Mouse (Mus musculus) urinary bladder, postnatal 14 days (tissue): ENCODE results near the gene Git2.

Experiments
- DNase-seq: peaks from one replicate; pipeline ENCODE4 v3.0.0; 2021; ENCODE audit warnings: low spot score

Git2 gene

DNA sequence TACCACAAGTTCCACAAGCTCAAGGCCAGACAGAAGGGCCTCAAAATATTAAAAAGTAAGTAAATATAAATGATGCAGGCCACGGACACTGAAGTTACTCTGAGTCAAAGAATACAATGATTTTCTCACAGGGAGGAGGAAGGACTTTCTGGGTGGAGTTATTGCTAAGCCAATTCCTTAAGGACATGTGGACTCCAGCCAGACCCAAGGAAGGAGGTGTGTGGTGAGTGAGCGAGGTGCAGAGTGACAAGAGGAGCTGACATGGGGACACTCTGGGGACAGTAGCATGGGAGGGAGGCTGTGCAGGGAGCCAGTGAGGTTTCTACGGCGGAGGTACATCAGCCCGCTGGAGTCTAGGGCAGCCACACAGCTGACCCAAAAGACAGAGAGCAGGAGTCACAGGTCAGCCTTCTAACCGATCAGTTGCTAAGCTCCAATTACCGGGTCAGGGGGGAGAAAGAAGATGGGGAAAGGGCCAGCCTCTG lies 88.5 kb downstream of the Git2 start:
- no peak for DNase-seq

DNA sequence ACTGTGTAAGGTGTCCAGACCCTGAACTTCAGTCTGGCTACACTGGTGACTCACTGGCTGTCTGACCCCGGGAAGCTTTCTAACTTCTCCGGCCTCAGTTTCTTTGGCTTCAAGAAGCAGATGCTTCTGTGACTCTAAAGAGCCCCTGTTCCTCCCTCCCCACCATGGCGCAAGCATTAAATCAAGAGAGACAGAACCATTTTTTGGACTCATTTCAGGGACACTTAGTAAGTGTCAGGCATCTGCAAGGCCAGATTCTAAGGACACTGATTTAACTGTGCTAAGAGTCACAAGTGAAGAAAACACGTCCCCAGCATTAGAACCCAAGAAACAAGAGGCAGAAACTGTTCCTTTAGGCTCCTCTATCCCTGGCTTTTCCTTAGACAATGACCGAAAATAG lies 89.3 kb downstream of the Git2 start:
- DNase-seq = no peak

DNA sequence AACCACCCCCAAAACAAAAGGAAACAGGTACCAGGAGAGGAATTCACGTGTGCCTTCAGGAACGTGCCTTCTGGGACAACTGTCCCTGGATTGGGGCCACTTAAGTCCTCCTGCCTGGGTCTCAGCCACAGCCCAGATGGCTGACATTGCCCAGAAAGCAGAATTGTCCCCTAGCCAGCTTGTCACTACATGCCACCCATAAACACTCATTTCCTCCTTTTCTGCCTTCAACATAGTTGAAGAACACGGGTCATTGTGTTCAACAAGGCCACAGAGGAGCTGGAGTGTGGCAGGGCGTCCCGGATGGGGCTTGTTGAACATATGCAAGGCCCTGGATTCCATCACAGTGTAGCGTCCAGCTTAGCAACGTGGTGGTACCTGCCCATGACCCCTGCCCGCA lies 93.6 kb downstream of the Git2 start:
- DNase-seq = no peak

DNA sequence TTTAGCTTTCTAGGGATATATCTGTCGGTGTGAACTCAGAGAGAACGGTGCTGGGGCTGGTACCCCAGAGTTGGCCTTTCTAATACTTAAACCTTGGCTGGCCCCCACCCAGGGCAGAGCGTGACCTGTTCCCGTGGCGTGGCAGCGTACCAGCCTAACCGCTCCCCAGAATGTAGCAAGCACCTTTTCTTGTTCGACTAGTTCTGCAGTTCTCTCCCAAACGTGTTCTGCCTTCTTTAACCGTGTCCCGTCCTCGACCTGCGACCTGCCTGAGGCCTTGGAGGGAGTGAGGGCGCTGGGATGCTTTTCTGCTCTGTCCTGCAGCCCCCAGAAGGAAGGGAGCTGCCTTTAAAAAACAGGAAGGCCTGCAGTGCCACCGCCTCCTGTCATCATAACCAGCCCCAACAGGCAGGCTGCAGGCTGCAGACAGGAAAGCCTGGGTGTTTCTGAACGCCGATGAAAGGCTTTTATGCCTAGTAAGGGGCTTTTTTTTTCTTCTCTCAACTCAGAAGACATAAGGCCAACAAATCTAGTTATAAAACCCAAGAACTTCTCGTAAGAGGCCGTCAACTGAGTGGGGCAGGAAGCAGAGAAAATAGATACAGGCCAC lies 94.5 kb downstream of the Git2 start:
- DNase-seq = peak; percentile 75

DNA sequence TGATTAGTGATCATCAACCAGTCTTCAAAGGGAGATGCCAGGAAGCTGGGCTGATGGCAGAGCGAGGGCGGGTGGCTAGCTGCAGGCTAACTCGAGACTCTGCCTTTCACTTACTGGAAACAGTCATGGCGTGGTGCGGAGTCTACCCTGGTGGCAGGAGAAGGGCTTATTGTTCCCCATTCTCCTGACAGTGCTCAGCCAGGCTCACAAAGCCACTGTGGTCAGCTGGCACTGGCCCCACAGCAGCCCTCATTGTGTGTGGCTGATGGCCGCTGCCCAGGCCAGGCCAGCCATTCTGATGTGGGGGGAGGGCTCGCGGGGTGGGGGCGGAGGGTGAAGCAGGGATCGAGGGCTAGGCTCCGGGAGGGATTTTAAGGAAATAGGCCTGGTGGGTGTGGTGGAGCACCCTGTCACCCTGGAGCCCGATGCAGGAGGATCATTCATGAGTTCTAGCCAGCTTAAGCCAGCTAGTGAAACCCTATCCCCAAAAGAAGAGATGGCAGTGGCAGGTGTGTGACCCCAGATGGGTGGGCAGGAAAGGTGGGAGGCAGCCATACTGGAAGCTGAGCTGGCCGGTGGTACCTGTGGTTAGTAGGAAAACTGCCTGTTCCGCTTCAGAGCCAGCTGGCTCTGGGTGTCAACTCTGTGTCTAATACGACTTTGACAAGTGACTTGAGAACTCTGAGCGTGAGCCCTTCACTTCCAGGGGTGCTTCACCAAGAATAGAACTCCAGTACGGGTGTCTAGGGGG lies 95.3 kb downstream of the Git2 start:
- DNase-seq = no peak
